Mouse (Mus musculus): Measurements from ENCODE around the gene Mob3c. TPM values are rescaled to one million over a fixed set of nuclear protein-coding genes. Genes with fewer than 3 reads are reported as not detected.

Mob3c gene
- polyA plus RNA-seq, 1 experiment, result 3.5 TPM

GRCm38 (mm10) chr4:115847377-115847776, 19.5 kb downstream of the Mob3c start:
- Histone ChIP-seq H3ac (ENCODE audit: control insufficient read depth, insufficient read length, low read depth) (no peak overlapping the region), H3K36me3 (ENCODE audit: control insufficient read depth, insufficient read depth) (peaks cover 17% of the 10 kb centered on the region), H3K79me3 (ENCODE audit: low read depth) (no peaks in the 10 kb centered on the region), H3K79me2 (ENCODE audit: control insufficient read depth, insufficient read depth) (no peaks in the 10 kb centered on the region), H3K4me3 (ENCODE audit: insufficient read depth, poor library complexity, severe bottlenecking) (no peak overlapping the region), H3K27me3 (ENCODE audit: control insufficient read depth, insufficient read depth, insufficient read length) (no peaks in the 10 kb centered on the region)
- TF ChIP-seq CTCF (IDR thresholded peaks at IDR 0.05; ENCODE audit: control insufficient read depth, insufficient read depth, insufficient read length), result no peak
- no peak for TF ChIP-seq USF1 (IDR thresholded peaks at IDR 0.05; ENCODE audit: low read depth)
- TF ChIP-seq MYOG (IDR thresholded peaks at IDR 0.05; ENCODE audit: control insufficient read depth, extremely low read depth, insufficient read length), result no peak
- TF ChIP-seq MAX (IDR thresholded peaks at IDR 0.05), result no peak
- TF ChIP-seq MYOD1 (IDR thresholded peaks at IDR 0.05; ENCODE audit: control insufficient read depth, insufficient read length, low read depth), result no peak
- TF ChIP-seq CEBPB (IDR thresholded peaks at IDR 0.05; ENCODE audit: low read depth), result no peak
- no peak for TF ChIP-seq FOSL1 (IDR thresholded peaks at IDR 0.05; ENCODE audit: insufficient read depth, low read length, poor library complexity, severe bottlenecking)

GRCm38 (mm10) chr4:115848083-115848482, 20.2 kb downstream of the Mob3c start:
- TF ChIP-seq CEBPB (IDR thresholded peaks at IDR 0.05; ENCODE audit: low read depth) (no peak), MAX (IDR thresholded peaks at IDR 0.05) (no peak), MYOG (IDR thresholded peaks at IDR 0.05; ENCODE audit: control insufficient read depth, extremely low read depth, insufficient read length) (no peak), USF1 (IDR thresholded peaks at IDR 0.05; ENCODE audit: low read depth) (no peak), MYOD1 (IDR thresholded peaks at IDR 0.05; ENCODE audit: control insufficient read depth, insufficient read length, low read depth) (no peak)
- no peak overlapping the region for H3K4me3 ChIP-seq (ENCODE audit: insufficient read depth, poor library complexity, severe bottlenecking)

GRCm38 (mm10) chr4:115848990-115849677, 21.2 kb downstream of the Mob3c start:
- no peaks in the 10 kb centered on the region for H3K79me2 ChIP-seq (ENCODE audit: control insufficient read depth, insufficient read depth)
- no peaks in the 10 kb centered on the region for H3K27me3 ChIP-seq (ENCODE audit: control insufficient read depth, insufficient read depth, insufficient read length)
- H3K4me3 ChIP-seq (ENCODE audit: insufficient read depth, poor library complexity, severe bottlenecking), result no peak overlapping the region
- TF ChIP-seq USF1 (IDR thresholded peaks at IDR 0.05; ENCODE audit: low read depth) (no peak), MAX (IDR thresholded peaks at IDR 0.05) (no peak), CTCF (IDR thresholded peaks at IDR 0.05; ENCODE audit: control insufficient read depth, insufficient read depth, insufficient read length) (no peak), FOSL1 (IDR thresholded peaks at IDR 0.05; ENCODE audit: insufficient read depth, low read length, poor library complexity, severe bottlenecking) (no peak), MYOD1 (IDR thresholded peaks at IDR 0.05; ENCODE audit: control insufficient read depth, insufficient read length, low read depth) (no peak), CEBPB (IDR thresholded peaks at IDR 0.05; ENCODE audit: low read depth) (no peak), MYOG (IDR thresholded peaks at IDR 0.05; ENCODE audit: control insufficient read depth, extremely low read depth, insufficient read length) (no peak)
- no peak overlapping the region for H3ac ChIP-seq (ENCODE audit: control insufficient read depth, insufficient read length, low read depth)
- peaks cover 17% of the 10 kb centered on the region for H3K36me3 ChIP-seq (ENCODE audit: control insufficient read depth, insufficient read depth)
- no peaks in the 10 kb centered on the region for H3K79me3 ChIP-seq (ENCODE audit: low read depth)

More at GRCm38 (mm10) chr4:115848083-115848482, 20.2 kb downstream of the Mob3c start:
- Histone ChIP-seq H3K79me3 (ENCODE audit: low read depth) (no peaks in the 10 kb centered on the region), H3K36me3 (ENCODE audit: control insufficient read depth, insufficient read depth) (peaks cover 17% of the 10 kb centered on the region), H3K27me3 (ENCODE audit: control insufficient read depth, insufficient read depth, insufficient read length) (no peaks in the 10 kb centered on the region), H3K79me2 (ENCODE audit: control insufficient read depth, insufficient read depth) (no peaks in the 10 kb centered on the region), H3ac (ENCODE audit: control insufficient read depth, insufficient read length, low read depth) (no peak overlapping the region)

- Histone ChIP-seq H3K36me3 (ENCODE audit: control insufficient read depth, insufficient read depth) (peaks cover 17% of the 10 kb centered on the region), H3K79me2 (ENCODE audit: control insufficient read depth, insufficient read depth) (no peaks in the 10 kb centered on the region), H3ac (ENCODE audit: control insufficient read depth, insufficient read length, low read depth) (no peak overlapping the region), H3K4me3 (ENCODE audit: insufficient read depth, poor library complexity, severe bottlenecking) (no peak overlapping the region), H3K79me3 (ENCODE audit: low read depth) (no peaks in the 10 kb centered on the region), H3K27me3 (ENCODE audit: control insufficient read depth, insufficient read depth, insufficient read length) (no peaks in the 10 kb centered on the region)
- TF ChIP-seq CTCF (IDR thresholded peaks at IDR 0.05; ENCODE audit: control insufficient read depth, insufficient read depth, insufficient read length) (no peak), MAX (IDR thresholded peaks at IDR 0.05) (no peak), MYOG (IDR thresholded peaks at IDR 0.05; ENCODE audit: control insufficient read depth, extremely low read depth, insufficient read length) (no peak), MYOD1 (IDR thresholded peaks at IDR 0.05; ENCODE audit: control insufficient read depth, insufficient read length, low read depth) (no peak), USF1 (IDR thresholded peaks at IDR 0.05; ENCODE audit: low read depth) (no peak)
Measured at GRCm38 (mm10) chr4:115850111-115850510, 22.2 kb downstream of the Mob3c start.

GRCm38 (mm10) chr4:115850631-115851030, 22.7 kb downstream of the Mob3c start:
- no peak for TF ChIP-seq USF1 (IDR thresholded peaks at IDR 0.05; ENCODE audit: low read depth)
- TF ChIP-seq MYOG (IDR thresholded peaks at IDR 0.05; ENCODE audit: control insufficient read depth, extremely low read depth, insufficient read length), result no peak
- no peak for TF ChIP-seq CEBPB (IDR thresholded peaks at IDR 0.05; ENCODE audit: low read depth)

GRCm38 (mm10) chr4:115851569-115851968, 23.7 kb downstream of the Mob3c start:
- H3ac ChIP-seq (ENCODE audit: control insufficient read depth, insufficient read length, low read depth), result no peak overlapping the region
- no peak overlapping the region for H3K4me3 ChIP-seq (ENCODE audit: insufficient read depth, poor library complexity, severe bottlenecking)
- no peaks in the 10 kb centered on the region for H3K79me3 ChIP-seq (ENCODE audit: low read depth)
- H3K36me3 ChIP-seq (ENCODE audit: control insufficient read depth, insufficient read depth), result peaks cover 17% of the 10 kb centered on the region
- no peaks in the 10 kb centered on the region for H3K79me2 ChIP-seq (ENCODE audit: control insufficient read depth, insufficient read depth)
- TF ChIP-seq USF1 (IDR thresholded peaks at IDR 0.05; ENCODE audit: low read depth) (no peak), MYOG (IDR thresholded peaks at IDR 0.05; ENCODE audit: control insufficient read depth, extremely low read depth, insufficient read length) (no peak), CEBPB (IDR thresholded peaks at IDR 0.05; ENCODE audit: low read depth) (no peak), MYOD1 (IDR thresholded peaks at IDR 0.05; ENCODE audit: control insufficient read depth, insufficient read length, low read depth) (no peak), MAX (IDR thresholded peaks at IDR 0.05) (no peak), CTCF (IDR thresholded peaks at IDR 0.05; ENCODE audit: control insufficient read depth, insufficient read depth, insufficient read length) (no peak), FOSL1 (IDR thresholded peaks at IDR 0.05; ENCODE audit: insufficient read depth, low read length, poor library complexity, severe bottlenecking) (no peak)
- H3K27me3 ChIP-seq (ENCODE audit: control insufficient read depth, insufficient read depth, insufficient read length), result no peaks in the 10 kb centered on the region

More at GRCm38 (mm10) chr4:115850631-115851030, 22.7 kb downstream of the Mob3c start:
- Histone ChIP-seq H3K36me3 (ENCODE audit: control insufficient read depth, insufficient read depth) (peaks cover 17% of the 10 kb centered on the region), H3K27me3 (ENCODE audit: control insufficient read depth, insufficient read depth, insufficient read length) (no peaks in the 10 kb centered on the region), H3K4me3 (ENCODE audit: insufficient read depth, poor library complexity, severe bottlenecking) (no peak overlapping the region), H3K79me3 (ENCODE audit: low read depth) (no peaks in the 10 kb centered on the region), H3ac (ENCODE audit: control insufficient read depth, insufficient read length, low read depth) (no peak overlapping the region), H3K79me2 (ENCODE audit: control insufficient read depth, insufficient read depth) (no peaks in the 10 kb centered on the region)

Data from C2C12 (cell line).